Mouse (Mus musculus): ENCODE measurements at regions not wholly inside any gene's neighbourhood (a gene's known extent, or its start where the extent isn't known, plus 50 kb on each side); places are given as distances from the start of the nearest gene placed in this dataset.

- Histone ChIP-seq H3K9ac (no peak overlapping the region), H3K27ac (ENCODE audit: low read depth) (peak overlapping the region; percentile 93), H3K27me3 (ENCODE audit: insufficient read depth, low read length) (no peaks in the 10 kb centered on the region), H3K4me1 (ENCODE audit: insufficient read depth) (peaks cover 23% of the 10 kb centered on the region), H3K36me3 (ENCODE audit: insufficient read depth) (no peaks in the 10 kb centered on the region), H3K4me3 (ENCODE audit: low read depth, low read length) (no peak overlapping the region), H3K4me2 (peak overlapping the region; percentile 36), H3K9me3 (ENCODE audit: low read depth, low read length) (no peaks in the 10 kb centered on the region)
- ATAC-seq (ENCODE audit: insufficient read depth) (peak; percentile 18; the same call in 1 of the 2 replicates), DNase-seq (no peak)
- no peak for TF ChIP-seq CTCF (IDR thresholded peaks at IDR 0.05; ENCODE audit: low read depth)
- WGBS: 58% methylated on average over 6 of the region's 6 CpGs
Observed at GRCm38 (mm10) chr14:120721593-120722461, 189.2 kb upstream of the Ipo5 start.

GRCm38 (mm10) chr14:120722546-120723112 is 188.4 kb upstream of the Ipo5 start:
- 33% methylated on average over 6 of the region's 6 CpGs for WGBS
- no peak overlapping the region for H3K4me2 ChIP-seq
- H3K27me3 ChIP-seq (ENCODE audit: insufficient read depth, low read length): no peaks in the 10 kb centered on the region
- H3K4me1 ChIP-seq (ENCODE audit: insufficient read depth): peaks cover 23% of the 10 kb centered on the region
- DNase-seq (peak; percentile 67), ATAC-seq (ENCODE audit: insufficient read depth) (no peak)
- H3K4me3 ChIP-seq (ENCODE audit: low read depth, low read length): no peak overlapping the region
- H3K36me3 ChIP-seq (ENCODE audit: insufficient read depth): no peaks in the 10 kb centered on the region
- H3K27ac ChIP-seq (ENCODE audit: low read depth): peak overlapping the region; percentile 93; the same call in 1 of the 2 replicates
- TF ChIP-seq CTCF (IDR thresholded peaks at IDR 0.05; ENCODE audit: low read depth): 0 out of 2 replicates have a peak, but pooled peaks have one; percentile 12
- H3K9ac ChIP-seq: no peak overlapping the region
- no peaks in the 10 kb centered on the region for H3K9me3 ChIP-seq (ENCODE audit: low read depth, low read length)

GRCm38 (mm10) chr14:120728107-120728506 is 182.9 kb upstream of the Ipo5 start:
- DNase-seq: no peak
- Histone ChIP-seq H3K9ac (no peak overlapping the region), H3K36me3 (ENCODE audit: insufficient read depth) (no peaks in the 10 kb centered on the region), H3K9me3 (ENCODE audit: low read depth, low read length) (no peaks in the 10 kb centered on the region), H3K4me1 (ENCODE audit: insufficient read depth) (peaks cover 5% of the 10 kb centered on the region), H3K27me3 (ENCODE audit: insufficient read depth, low read length) (no peaks in the 10 kb centered on the region), H3K4me3 (ENCODE audit: low read depth, low read length) (no peak overlapping the region), H3K27ac (ENCODE audit: low read depth) (no peak overlapping the region), H3K4me2 (no peak overlapping the region)
- WGBS: 86% methylated on average over 10 of the region's 10 CpGs
- no peak for TF ChIP-seq CTCF (IDR thresholded peaks at IDR 0.05; ENCODE audit: low read depth)
- no peak for ATAC-seq (ENCODE audit: insufficient read depth)

- DNase-seq (peak; percentile 20), ATAC-seq (ENCODE audit: insufficient read depth) (peak; percentile 32; the same call in 1 of the 2 replicates)
- H3K36me3 ChIP-seq (ENCODE audit: insufficient read depth): no peaks in the 10 kb centered on the region
- no peaks in the 10 kb centered on the region for H3K27me3 ChIP-seq (ENCODE audit: insufficient read depth, low read length)
- no peaks in the 10 kb centered on the region for H3K9me3 ChIP-seq (ENCODE audit: low read depth, low read length)
- no peak overlapping the region for H3K9ac ChIP-seq
- peaks cover 5% of the 10 kb centered on the region; the same call in 1 of the 2 replicates for H3K4me1 ChIP-seq (ENCODE audit: insufficient read depth)
- TF ChIP-seq CTCF (IDR thresholded peaks at IDR 0.05; ENCODE audit: low read depth): no peak
- WGBS: 24% methylated on average over 3 of the region's 3 CpGs
- no peak overlapping the region for H3K4me2 ChIP-seq
- no peak overlapping the region for H3K4me3 ChIP-seq (ENCODE audit: low read depth, low read length)
- no peak overlapping the region for H3K27ac ChIP-seq (ENCODE audit: low read depth)
Observed at GRCm38 (mm10) chr14:120730226-120730625, 180.8 kb upstream of the Ipo5 start.

GRCm38 (mm10) chr14:120731679-120732281 is 179.2 kb upstream of the Ipo5 start:
- no peak overlapping the region for H3K9ac ChIP-seq

GRCm38 (mm10) chr14:120732400-120733138 is 178.5 kb upstream of the Ipo5 start:
- Histone ChIP-seq H3K36me3 (ENCODE audit: insufficient read depth) (no peaks in the 10 kb centered on the region), H3K4me1 (ENCODE audit: insufficient read depth) (peaks cover 5% of the 10 kb centered on the region; the same call in 1 of the 2 replicates), H3K9ac (no peak overlapping the region), H3K9me3 (ENCODE audit: low read depth, low read length) (no peaks in the 10 kb centered on the region), H3K27me3 (ENCODE audit: insufficient read depth, low read length) (no peaks in the 10 kb centered on the region), H3K4me3 (ENCODE audit: low read depth, low read length) (no peak overlapping the region), H3K27ac (ENCODE audit: low read depth) (no peak overlapping the region), H3K4me2 (no peak overlapping the region)
- ATAC-seq (ENCODE audit: insufficient read depth) (peak; percentile 79), DNase-seq (peak; percentile 56)
- no peak for TF ChIP-seq CTCF (IDR thresholded peaks at IDR 0.05; ENCODE audit: low read depth)
- WGBS: 47% methylated on average over 15 of the region's 15 CpGs

More at GRCm38 (mm10) chr14:120731679-120732281, 179.2 kb upstream of the Ipo5 start:
- Histone ChIP-seq H3K36me3 (ENCODE audit: insufficient read depth) (no peaks in the 10 kb centered on the region), H3K4me2 (no peak overlapping the region), H3K27ac (ENCODE audit: low read depth) (no peak overlapping the region), H3K4me3 (ENCODE audit: low read depth, low read length) (no peak overlapping the region), H3K4me1 (ENCODE audit: insufficient read depth) (peaks cover 5% of the 10 kb centered on the region; the same call in 1 of the 2 replicates), H3K9me3 (ENCODE audit: low read depth, low read length) (no peaks in the 10 kb centered on the region), H3K27me3 (ENCODE audit: insufficient read depth, low read length) (no peaks in the 10 kb centered on the region)
- ATAC-seq (ENCODE audit: insufficient read depth) (peak; percentile 62; the same call in 1 of the 2 replicates), DNase-seq (peak; percentile 53)
- WGBS: 39% methylated on average over 7 of the region's 7 CpGs
- no peak for TF ChIP-seq CTCF (IDR thresholded peaks at IDR 0.05; ENCODE audit: low read depth)
